Mouse (Mus musculus) bone marrow macrophage, adult 2 months (primary cell): Measurements from ENCODE around the gene Ptges3l. TPM values are rescaled to one million over a fixed set of nuclear protein-coding genes. Genes with fewer than 3 reads are reported as not detected.

Source experiments
- H3K27ac ChIP-seq: 2 replicates; pipeline ENCODE4 v1.5.1; 2012; ENCODE audit warnings: low read depth, low read length; ENCODE audit not compliant: insufficient read depth
- H3K4me1 ChIP-seq: 2 replicates; pipeline ENCODE4 v1.6.1; 2012; ENCODE audit warnings: low read length; ENCODE audit not compliant: control insufficient read depth, insufficient read depth
- H3K4me3 ChIP-seq: 2 replicates; pipeline ENCODE4 v1.5.1; 2012; ENCODE audit warnings: mild to moderate bottlenecking, low read length, moderate library complexity; ENCODE audit not compliant: insufficient read depth
- CTCF ChIP-seq: IDR thresholded peaks from 2 replicates; pipeline ENCODE4 v1.5.1; 2012; ENCODE audit warnings: low read depth, mild to moderate bottlenecking, low read length, moderate library complexity
- POLR2A ChIP-seq: IDR thresholded peaks from 2 replicates; pipeline ENCODE4 v1.6.1; 2012; ENCODE audit warnings: mild to moderate bottlenecking, low read depth, low read length, borderline replicate concordance
- polyA plus RNA-seq: library from polyadenylated mRNA; stranded (reverse); fragments of >200 nt; gene quantifications from 2 replicates; pipeline ENCODE4 v1.2.4, GENCODE M21; 2012; ENCODE audit not compliant: missing spikeins, insufficient read depth, insufficient read length

Gene Ptges3l
- polyA plus RNA-seq, 1 experiment: 4.7 TPM

- no peaks in the 10 kb centered on the region for H3K4me1 ChIP-seq
- TF ChIP-seq CTCF (no peak), POLR2A (no peak)
- H3K4me3 ChIP-seq: no peak overlapping the region
- H3K27ac ChIP-seq: no peak overlapping the region
Measured at GRCm38 (mm10) chr11:101374421-101374938, 50.7 kb downstream of the Ptges3l start.

- H3K4me1 ChIP-seq: no peaks in the 10 kb centered on the region
- no peak overlapping the region for H3K4me3 ChIP-seq
- H3K27ac ChIP-seq: no peak overlapping the region
- TF ChIP-seq POLR2A: no peak
- no peak for TF ChIP-seq CTCF
Measured at GRCm38 (mm10) chr11:101370141-101370540, 55.0 kb downstream of the Ptges3l start.

Other genes with a start within 250 kb of the Ptges3l start
- gene Ccr10, start 249.9 kb downstream of the Ptges3l start, polyA plus RNA-seq: not detected in 2 replicates
- 48.6 and 52.5 TPM in 2 replicates for gene Ezh1, start 198.9 kb downstream of the Ptges3l start, polyA plus RNA-seq
- not detected in 2 replicates for gene Ramp2, start 179.3 kb downstream of the Ptges3l start, polyA plus RNA-seq
- gene Vps25, start 171.6 kb downstream of the Ptges3l start, polyA plus RNA-seq: 111 and 114 TPM in 2 replicates
- gene Wnk4, start 164.8 kb downstream of the Ptges3l start, polyA plus RNA-seq: not detected in 2 replicates
- gene Cntd1, start 146.3 kb downstream of the Ptges3l start, polyA plus RNA-seq: 1.0 and 1.6 TPM in 2 replicates
- 60.1 and 63.3 TPM in 2 replicates for gene Coa3, start 146.2 kb downstream of the Ptges3l start, polyA plus RNA-seq
- 78.3 and 80.1 TPM in 2 replicates for gene Becn1, start 123.0 kb downstream of the Ptges3l start, polyA plus RNA-seq
- 48.8 and 53.2 TPM in 2 replicates for gene Psme3, start 109.1 kb downstream of the Ptges3l start, polyA plus RNA-seq
- gene Aoc2, start 100.3 kb downstream of the Ptges3l start, polyA plus RNA-seq: 1.1 and 1.3 TPM in 2 replicates
- 0.20 TPM in 1 of 2 replicates, not detected in the other for gene Aoc3, start 94.7 kb downstream of the Ptges3l start, polyA plus RNA-seq
- not detected in 2 replicates for gene G6pc, start 57.8 kb downstream of the Ptges3l start, polyA plus RNA-seq
- gene Aarsd1, start 7.7 kb downstream of the Ptges3l start, polyA plus RNA-seq: 15.4 and 17.8 TPM in 2 replicates
- gene Gm27029, start 537 bp downstream of the Ptges3l start, polyA plus RNA-seq: 3.9 and 5.3 TPM in 2 replicates
- 11.4 and 12.0 TPM in 2 replicates for gene Rundc1, start 248 bp downstream of the Ptges3l start, polyA plus RNA-seq
- 519 and 718 TPM in 2 replicates for gene Rpl27, start 17.0 kb upstream of the Ptges3l start, polyA plus RNA-seq
- 50.6 and 58.7 TPM in 2 replicates for gene Ifi35, start 23.1 kb upstream of the Ptges3l start, polyA plus RNA-seq
- 9.7 and 11.4 TPM in 2 replicates for gene Rnd2, start 39.7 kb upstream of the Ptges3l start, polyA plus RNA-seq
- 180 and 202 TPM in 2 replicates for gene Vat1, start 40.9 kb upstream of the Ptges3l start, polyA plus RNA-seq
- gene Brca1, start 126.6 kb upstream of the Ptges3l start, polyA plus RNA-seq: 7.9 and 8.2 TPM in 2 replicates
- gene Nbr1, start 126.8 kb upstream of the Ptges3l start, polyA plus RNA-seq: 179 and 198 TPM in 2 replicates
- 407 and 510 TPM in 2 replicates for gene Tmem106a, start 156.9 kb upstream of the Ptges3l start, polyA plus RNA-seq
- gene Gm11634, start 173.9 kb upstream of the Ptges3l start, polyA plus RNA-seq: not detected in 2 replicates
- 21.2 and 22.1 TPM in 2 replicates for gene Rdm1, start 201.9 kb upstream of the Ptges3l start, polyA plus RNA-seq
- gene Arl4d, start 240.2 kb upstream of the Ptges3l start, polyA plus RNA-seq: 0.80 and 1.9 TPM in 2 replicates